ENCODE assay signal across 8 mouse cellular contexts in genomic region chr4:136835621-136836386, GRCm38 (mm10). TPM values are rescaled to one million over a fixed set of nuclear protein-coding genes. Genes with fewer than 3 reads are reported as not detected.
DNase-seq lines count a peak whose midpoint lies in the region; ATAC-seq lines count a peak whose summit lies in the region.

Gene Ephb2 (minus strand): TSS chr4:136835988.

- peak within 1 kb of the TSS; percentile 87 for H3K27ac ChIP-seq in intestine, embryonic 16.5 days (ENCODE audit: low read length)

- under 1% methylated on average over 71 of the region's 88 CpGs for WGBS in intestine, embryonic 16.5 days

- peak within 1 kb of the TSS; percentile 84 for H3K9ac ChIP-seq in intestine, embryonic 16.5 days (ENCODE audit: low read depth, low read length)

- H3K9me3 ChIP-seq in intestine, embryonic 16.5 days (ENCODE audit: control insufficient read depth, low read length) = no peaks in the 10 kb centered on the region

- no peaks in the 10 kb centered on the region for H3K27me3 ChIP-seq in intestine, embryonic 16.5 days (replicated peaks; ENCODE audit: control insufficient read depth, insufficient read depth, low read length)

- peak; percentile 87 for DNase-seq in adrenal gland, postnatal 10 days
- peak; percentile 84 for DNase-seq in embryo, embryonic 9.5 days (ENCODE audit: extremely low spot score)
- DNase-seq in left cerebral cortex, postnatal 14 days (ENCODE audit: low spot score in 2 of 2) = peak; percentile 62 to 70
- DNase-seq in mesoderm, embryonic 11.5 days (ENCODE audit: low read depth, low spot score) = peak; percentile 81
- DNase-seq in right cerebral cortex, postnatal 36 days (ENCODE audit: low spot score in 2 of 2) = peak; percentile 45 to 52

- intact Hi-C loops in left cerebral cortex, postnatal 14 days (cut with DNase I) = loop anchor here (5.0 kb wide), 1 partner anchor 94 kb away; no protein-coding TSS in a partner anchor

- no peaks in the 10 kb centered on the region for H3K36me3 ChIP-seq in intestine, embryonic 16.5 days (ENCODE audit: control insufficient read depth, insufficient read depth, low read length)

- H3K4me1 ChIP-seq in intestine, embryonic 16.5 days (ENCODE audit: control insufficient read depth, insufficient read depth, low read length) = peaks cover 61% of the 10 kb centered on the region

- peak within 1 kb of the TSS; percentile 97 for H3K4me2 ChIP-seq in intestine, embryonic 16.5 days (ENCODE audit: low read depth, low read length)

- peak; percentile 52 for ATAC-seq in granulocyte monocyte progenitor cell, adult 5-6 weeks (replicated peaks; ENCODE audit: poor library complexity, severe bottlenecking)
- peak; percentile 78 for ATAC-seq in intestine, embryonic 16.5 days
- ATAC-seq in activated CD4-positive, CD25-positive, alpha-beta regulatory T cell, adult 4 months = no peak

- peak within 1 kb of the TSS; percentile 90 for H3K4me3 ChIP-seq in intestine, embryonic 16.5 days (ENCODE audit: low read length)

RNA-seq across cellular contexts. Expression of gene Ephb2, which starts in this region (rescaled TPM):
- total RNA-seq in adrenal gland, postnatal 10 days (2021) = 10 to 100 TPM in 1 of 2 experiments, 1 to 10 TPM in 1; 8.5 to 12.4 TPM
- total RNA-seq in granulocyte monocyte progenitor cell, adult 5-6 weeks (2014; fragmentation: Nextera tagmentation) = 0.47 and 2.6 TPM in 2 replicates
- 0.39 and 0.57 TPM in 2 replicates for total RNA-seq in granulocyte monocyte progenitor cell, adult 5-6 weeks (2017)
- 3.1 and 3.5 TPM in 2 replicates for polyA plus RNA-seq in intestine, embryonic 16.5 days (2015; fragmentation: Nextera tagmentation; extraction: Ambion mirVana)
- total RNA-seq in left cerebral cortex, postnatal 14 days (2021) = 10 to 100 TPM; 31.6 to 32.7 TPM
- not detected for polyA plus RNA-seq in activated CD4-positive, CD25-positive, alpha-beta regulatory T cell, adult 4 months (2017; shearing (Covaris generic))
